In the genomic region with DNA sequence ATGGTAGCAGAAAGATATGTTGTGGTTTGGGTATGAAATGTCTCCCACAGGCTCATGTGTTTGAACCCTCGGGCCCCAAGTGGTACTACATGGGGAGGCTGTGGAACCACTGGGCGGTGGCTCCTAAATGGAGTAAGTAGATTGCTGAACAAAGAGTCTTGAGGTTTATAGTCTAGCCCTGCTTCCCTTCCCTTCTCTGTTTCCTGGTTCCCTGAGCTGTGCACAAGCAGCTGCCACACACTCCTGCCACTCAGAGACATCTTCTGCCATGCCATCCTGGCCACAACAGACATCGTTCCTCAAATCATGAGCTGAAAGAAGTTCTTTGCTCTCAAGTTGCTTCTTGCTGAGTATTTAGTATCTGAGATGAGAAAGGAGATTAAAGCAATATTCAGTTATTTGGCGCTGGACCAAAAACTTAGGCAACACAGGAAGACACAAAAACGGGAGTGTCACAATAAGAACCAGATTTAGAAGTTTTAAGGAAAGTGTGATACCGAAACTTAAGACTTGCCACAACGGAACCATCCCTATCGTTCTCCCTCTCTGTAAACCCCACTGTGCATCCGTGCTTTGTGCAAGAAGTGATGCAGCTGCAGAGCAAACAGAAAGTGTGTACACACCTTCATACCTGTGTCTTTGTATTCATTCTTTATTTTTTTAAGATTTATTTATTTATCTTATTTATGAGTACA, we compare ENCODE assay signal across 32 mouse cellular contexts. TPM values are rescaled to one million over a fixed set of nuclear protein-coding genes. Genes with fewer than 3 reads are reported as not detected.
DNase-seq lines count a peak whose midpoint lies in the region; ATAC-seq and TF ChIP-seq lines count a peak whose summit lies in the region.
"Had no signal": no experiment of that assay in that cellular context is flagged by ENCODE, and none has a peak within 500 bp of the region (broad histone marks: within the 10 kb centered on the region; RNA-seq: fewer than 3 reads in every experiment).

No protein-coding gene starts in this region.

- H3K4me1 ChIP-seq in lung, embryonic 14.5 days (ENCODE audit: insufficient read depth) = no peaks in the 10 kb centered on the region
- H3K4me1 ChIP-seq: embryonic facial prominence, embryonic 10.5 days; embryonic facial prominence, embryonic 13.5 days; forebrain, embryonic 12.5 days; forebrain, embryonic 15.5 days; hindbrain, embryonic 10.5 days had no signal

- WGBS in lung, embryonic 14.5 days = 74% methylated on average over 9 of the region's 9 CpGs

- no peak overlapping the region for H3K4me3 ChIP-seq in lung, embryonic 14.5 days (ENCODE audit: low read depth, low read length)
- H3K4me3 ChIP-seq: embryonic facial prominence, embryonic 10.5 days; embryonic facial prominence, embryonic 13.5 days; erythroblast, embryonic 14.5 days; forebrain, embryonic 12.5 days; forebrain, embryonic 15.5 days; hindbrain, embryonic 10.5 days had no signal

- no peak overlapping the region for H3K4me2 ChIP-seq in lung, embryonic 14.5 days
- H3K4me2 ChIP-seq: embryonic facial prominence, embryonic 13.5 days; forebrain, embryonic 12.5 days; forebrain, embryonic 15.5 days; heart, embryonic 11.5 days; hindbrain, embryonic 14.5 days had no signal

- H3K9me3 ChIP-seq in lung, embryonic 14.5 days (ENCODE audit: low read depth, low read length) = no peaks in the 10 kb centered on the region
- H3K9me3 ChIP-seq: embryonic facial prominence, embryonic 10.5 days; embryonic facial prominence, embryonic 13.5 days; forebrain, embryonic 12.5 days; forebrain, embryonic 15.5 days; G1E; hindbrain, embryonic 10.5 days had no signal

- H3K27me3 ChIP-seq in lung, embryonic 14.5 days (ENCODE audit: insufficient read depth, low read length) = no peaks in the 10 kb centered on the region
- H3K27me3 ChIP-seq: CH12.LX; embryonic facial prominence, embryonic 13.5 days; forebrain, embryonic 12.5 days; forebrain, embryonic 15.5 days had no signal

- H3K9ac ChIP-seq in lung, embryonic 14.5 days = no peak overlapping the region
- H3K9ac ChIP-seq: embryonic facial prominence, embryonic 13.5 days; forebrain, embryonic 12.5 days; forebrain, embryonic 15.5 days; hindbrain, embryonic 14.5 days had no signal

- H3K36me3 ChIP-seq in lung, embryonic 14.5 days (ENCODE audit: insufficient read depth) = no peaks in the 10 kb centered on the region
- H3K36me3 ChIP-seq: embryonic facial prominence, embryonic 10.5 days; embryonic facial prominence, embryonic 13.5 days; forebrain, embryonic 12.5 days; forebrain, embryonic 15.5 days; G1E; hindbrain, embryonic 10.5 days had no signal

- H3K27ac ChIP-seq in lung, embryonic 14.5 days (ENCODE audit: low read depth) = no peak overlapping the region
- H3K27ac ChIP-seq: embryonic facial prominence, embryonic 10.5 days; embryonic facial prominence, embryonic 13.5 days; forebrain, embryonic 12.5 days; forebrain, embryonic 15.5 days; hindbrain, embryonic 10.5 days; hindbrain, embryonic 14.5 days; hindbrain, postnatal 0 days had no signal

- ATAC-seq in lung, embryonic 14.5 days (ENCODE audit: insufficient read depth) = no peak
- peak; percentile 42; the same call in 1 of the 2 replicates for ATAC-seq in common myeloid progenitor, adult 5-6 weeks (replicated peaks; ENCODE audit: low read depth, poor library complexity, severe bottlenecking)
- ATAC-seq in megakaryocyte progenitor cell, adult 5-6 weeks (replicated peaks; ENCODE audit: poor library complexity) = peak; percentile 89
- ATAC-seq: forebrain, embryonic 15.5 days; hindbrain, postnatal 0 days; inflammation-experienced regulatory T-cells, adult 6 months had no signal

- TF ChIP-seq CTCF in lung, embryonic 14.5 days (IDR thresholded peaks at IDR 0.05; ENCODE audit: low read depth) = no peak

- DNase-seq in lung, embryonic 14.5 days = peak; percentile 16
- DNase-seq in lung, postnatal 10 days = no peak
- DNase-seq in thymus, postnatal 10 days (ENCODE audit: low spot score in 2 of 2) = no peak
- DNase-seq in urinary bladder, adult 2 months (ENCODE audit: low spot score) = no peak
- DNase-seq in frontal cortex, postnatal 36 days (ENCODE audit: low spot score in 2 of 2) = no peak
- DNase-seq: adrenal gland, adult 2 months; adrenal gland, postnatal 14 days; B cell, adult 2 months; cerebellum, adult 11 months; cerebellum, adult 2 months; cerebellum, adult 9-11 months; cerebellum, postnatal 25 days; embryo, embryonic 11 days; gastrocnemius, postnatal 10 days; gastrocnemius, postnatal 36 days; heart, adult 11 months; heart, postnatal 36 days had no signal

RNA-seq across cellular contexts. Expression of a gene that starts 18.9 kb away (rescaled TPM):
- polyA plus RNA-seq in lung, embryonic 14.5 days (2014; fragmentation: Nextera tagmentation; extraction: Ambion mirVana) = 27.6 and 34.4 TPM in 2 replicates
- 10.0 and 14.1 TPM in 2 replicates for total RNA-seq in common myeloid progenitor, adult 5-6 weeks (2017)
- total RNA-seq in megakaryocyte progenitor cell, adult 5-6 weeks (2015) = 11.2 and 11.8 TPM in 2 replicates
- 11.4 and 15.4 TPM in 2 replicates for total RNA-seq in megakaryocyte progenitor cell, adult 5-6 weeks (2017)
- polyA plus RNA-seq in urinary bladder, adult 2 months (2012; rRNA removed) = 10.6 and 11.6 TPM in 2 replicates

RNA-seq across cellular contexts. Expression of a gene that starts 19.4 kb away (rescaled TPM):
- 1.9 and 2.2 TPM in 2 replicates for polyA plus RNA-seq in lung, embryonic 14.5 days (2014; fragmentation: Nextera tagmentation; extraction: Ambion mirVana)
- total RNA-seq in common myeloid progenitor, adult 5-6 weeks (2017) = 6.8 and 10.3 TPM in 2 replicates
- total RNA-seq in megakaryocyte progenitor cell, adult 5-6 weeks (2015) = 3.6 and 5.1 TPM in 2 replicates
- total RNA-seq in megakaryocyte progenitor cell, adult 5-6 weeks (2017) = 2.1 and 3.9 TPM in 2 replicates
- 0.88 and 0.93 TPM in 2 replicates for polyA plus RNA-seq in urinary bladder, adult 2 months (2012; rRNA removed)

RNA-seq across cellular contexts. Expression of a gene that starts 45.4 kb away (rescaled TPM):
- polyA plus RNA-seq in lung, embryonic 14.5 days (2014; fragmentation: Nextera tagmentation; extraction: Ambion mirVana) = 0.26 and 0.27 TPM in 2 replicates
- total RNA-seq in common myeloid progenitor, adult 5-6 weeks (2017) = not detected in 2 replicates
- total RNA-seq in megakaryocyte progenitor cell, adult 5-6 weeks (2015) = not detected in 2 replicates
- not detected in 2 replicates for total RNA-seq in megakaryocyte progenitor cell, adult 5-6 weeks (2017)
- 3.6 and 4.7 TPM in 2 replicates for polyA plus RNA-seq in urinary bladder, adult 2 months (2012; rRNA removed)
- total RNA-seq: CH12.LX; gastrocnemius, postnatal 10 days; heart, adult 8-10 months; heart, postnatal 36 days had no signal
- polyA plus RNA-seq: embryonic facial prominence, embryonic 13.5 days; erythroblast, embryonic 14.5 days; G1E had no signal
